Mouse (Mus musculus) hindbrain, embryonic 16.5 days (tissue): ENCODE data around the gene Cyp24a1. TPM values are rescaled to one million over a fixed set of nuclear protein-coding genes. Genes with fewer than 3 reads are reported as not detected.

ENCODE experiments used
- ATAC-seq: fragments of 200-750 bp; cut with Nextera tagmentation; 2 replicates; pipeline ENCODE4 v1.8.0; 2017; ENCODE audit warnings: moderate TSS enrichment, moderate library complexity
- H3K27ac ChIP-seq: fragments of 300-500 bp; sonication (generic); 2 replicates; pipeline ENCODE4 v1.5.1; 2014; ENCODE audit warnings: low read depth, mild to moderate bottlenecking, control low read depth, low read length, moderate library complexity
- H3K27me3 ChIP-seq: fragments of 300-500 bp; sonication (generic); replicated peaks from 2 replicates; pipeline ENCODE4 v1.6.1; 2014; ENCODE audit warnings: low read length; ENCODE audit not compliant: control insufficient read depth, insufficient read depth
- H3K36me3 ChIP-seq: fragments of 300-500 bp; sonication (generic); 2 replicates; pipeline ENCODE4 v1.6.1; 2014; ENCODE audit warnings: mild to moderate bottlenecking, low read length, moderate library complexity, mixed read lengths; ENCODE audit not compliant: control insufficient read depth, insufficient read depth
- H3K4me1 ChIP-seq: fragments of 300-500 bp; sonication (generic); 2 replicates; pipeline ENCODE4 v1.6.1; 2014; ENCODE audit warnings: low read depth, low read length; ENCODE audit not compliant: control insufficient read depth, insufficient read depth
- H3K4me2 ChIP-seq: fragments of 300-500 bp; sonication (generic); 2 replicates; pipeline ENCODE4 v1.6.1; 2014; ENCODE audit warnings: mild to moderate bottlenecking, low read length, control low read depth, moderate library complexity
- H3K4me3 ChIP-seq: fragments of 300-500 bp; sonication (generic); 2 replicates; pipeline ENCODE4 v1.5.1; 2014; ENCODE audit warnings: mild to moderate bottlenecking, low read length, control low read depth, moderate library complexity
- H3K9ac ChIP-seq: fragments of 300-500 bp; sonication (generic); 2 replicates; pipeline ENCODE4 v1.6.1; 2014; ENCODE audit warnings: low read depth, mild to moderate bottlenecking, control low read depth, low read length, moderate library complexity
- H3K9me3 ChIP-seq: fragments of 300-500 bp; sonication (generic); 2 replicates; pipeline ENCODE4 v1.6.1; 2014; ENCODE audit warnings: mild to moderate bottlenecking, low read length, moderate library complexity; ENCODE audit not compliant: control insufficient read depth
- WGBS: fragments of 180-500 bp; shearing (Covaris S2); extraction: QIAGEN DNeasy Blood & Tissue Kit; methylation state at CpG from one replicate; pipeline ENCODE4 v1.1.7; 2014; 5-methylcytosine and 5-hydroxymethylcytosine counted together
- polyA plus RNA-seq: library from polyadenylated mRNA; unstranded; fragments of >200 nt; fragmentation: Nextera tagmentation; extraction: Ambion mirVana; gene quantifications from 2 replicates; pipeline ENCODE4 v1.2.1, GENCODE M21; 2015

Gene Cyp24a1
- polyA plus RNA-seq, 1 experiment from 2014 or later: 0.08 TPM

DNA sequence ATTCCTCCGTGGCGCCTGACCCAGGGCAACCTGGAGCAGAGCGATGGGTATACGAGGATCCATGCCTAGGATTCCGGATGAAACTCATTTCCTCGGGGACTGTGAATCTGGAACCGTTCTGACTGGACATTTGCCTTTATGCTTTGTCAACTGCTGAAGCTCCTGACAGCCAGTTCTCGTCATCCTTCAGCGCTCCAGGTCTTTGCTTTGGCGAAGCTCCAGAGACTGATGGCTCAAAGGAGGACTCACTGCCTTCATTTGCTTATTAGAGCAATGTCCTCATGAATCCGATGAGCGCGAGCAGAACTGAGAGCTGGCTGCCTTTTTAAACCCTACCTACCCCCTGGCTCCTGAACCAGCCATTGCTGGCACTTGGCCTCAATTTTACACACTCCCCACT lies 58.2 kb downstream of the Cyp24a1 start:
- no peak overlapping the region for H3K9ac ChIP-seq
- H3K4me3 ChIP-seq: no peak overlapping the region
- ATAC-seq: no peak
- H3K36me3 ChIP-seq: no peaks in the 10 kb centered on the region
- 34% methylated on average over 13 of the region's 13 CpGs for WGBS
- no peaks in the 10 kb centered on the region for H3K27me3 ChIP-seq
- H3K27ac ChIP-seq: no peak overlapping the region
- H3K4me1 ChIP-seq: peaks cover 5% of the 10 kb centered on the region; the same call in 1 of the 2 replicates
- H3K4me2 ChIP-seq: peak overlapping the region; percentile 40
- no peaks in the 10 kb centered on the region for H3K9me3 ChIP-seq

GRCm38 (mm10) chr2:170436204-170436603 lies 60.7 kb downstream of the Cyp24a1 start:
- no peak overlapping the region for H3K27ac ChIP-seq
- H3K36me3 ChIP-seq: no peaks in the 10 kb centered on the region
- H3K27me3 ChIP-seq: no peaks in the 10 kb centered on the region
- peaks cover 5% of the 10 kb centered on the region; the same call in 1 of the 2 replicates for H3K4me1 ChIP-seq
- no peak overlapping the region for H3K4me2 ChIP-seq
- no peak for ATAC-seq
- H3K4me3 ChIP-seq: no peak overlapping the region
- 62% methylated on average over 4 of the region's 4 CpGs for WGBS
- H3K9ac ChIP-seq: no peak overlapping the region
- H3K9me3 ChIP-seq: no peaks in the 10 kb centered on the region

Other genes with a start within 250 kb of the Cyp24a1 start
- gene Bcas1, start 69.3 kb downstream of the Cyp24a1 start, polyA plus RNA-seq: 16.7 and 20.0 TPM in 2 replicates
- 99.8 and 124 TPM in 2 replicates for gene Pfdn4, start 717 bp downstream of the Cyp24a1 start, polyA plus RNA-seq
- gene 4930470P17Rik, start 104.9 kb upstream of the Cyp24a1 start, polyA plus RNA-seq: 0.19 and 0.36 TPM in 2 replicates
- 62.3 and 64.5 TPM in 2 replicates for gene Dok5, start 234.7 kb upstream of the Cyp24a1 start, polyA plus RNA-seq